Mouse (Mus musculus): ENCODE results near the gene Ccdc9b.
A peak's percentile ranks its signal among the peaks of the same experiment; 100 is the strongest.

- TF ChIP-seq CTCF (IDR thresholded peaks at IDR 0.05; ENCODE audit: low read depth, low read length) = peak; percentile 72
- no peak for TF ChIP-seq EP300 (IDR thresholded peaks at IDR 0.05; ENCODE audit: insufficient read depth, low read depth, low read length)
Measured at GRCm38 (mm10) chr2:118790551-118791525, 28.4 kb upstream of the Ccdc9b start.

Data from ES-Bruce4 (cell line).